Mouse (Mus musculus) kidney, embryonic 14.5 days (tissue): ENCODE data around the gene Gm26897. TPM values are rescaled to one million over a fixed set of nuclear protein-coding genes. Genes with fewer than 3 reads are reported as not detected.
A peak's percentile ranks its signal among the peaks of the same experiment; 100 is the strongest.

Experiments used
- ATAC-seq: fragments of 200-750 bp; cut with Nextera tagmentation; 2 replicates; pipeline ENCODE4 v1.8.0; 2017; ENCODE audit warnings: moderate number of reproducible peaks, mild to moderate bottlenecking, moderate TSS enrichment, moderate library complexity; ENCODE audit not compliant: low FRiP score, low TSS enrichment
- H3K27ac ChIP-seq: fragments of 300-500 bp; sonication (generic); 2 replicates; pipeline ENCODE4 v1.5.1; 2014; ENCODE audit warnings: low read depth, mild to moderate bottlenecking, low read length, moderate library complexity, mixed read lengths
- H3K27me3 ChIP-seq: fragments of 300-500 bp; sonication (generic); 2 replicates; pipeline ENCODE4 v1.6.1; 2014; ENCODE audit warnings: mild to moderate bottlenecking, low read length; ENCODE audit not compliant: control insufficient read depth, insufficient read depth
- H3K36me3 ChIP-seq: fragments of 300-500 bp; sonication (generic); 2 replicates; pipeline ENCODE4 v1.6.1; 2014; ENCODE audit warnings: low read length, mixed read lengths; ENCODE audit not compliant: control insufficient read depth, insufficient read depth
- H3K4me1 ChIP-seq: fragments of 300-500 bp; sonication (generic); 2 replicates; pipeline ENCODE4 v1.6.1; 2014; ENCODE audit warnings: low read length, mixed read lengths; ENCODE audit not compliant: control insufficient read depth, insufficient read depth
- H3K4me2 ChIP-seq: fragments of 300-500 bp; sonication (generic); replicated peaks from 2 replicates; pipeline ENCODE4 v1.6.1; 2014; ENCODE audit warnings: low read depth, mild to moderate bottlenecking, low read length
- H3K4me3 ChIP-seq: fragments of 300-500 bp; sonication (generic); 2 replicates; pipeline ENCODE4 v1.5.1; 2014; ENCODE audit warnings: mild to moderate bottlenecking, low read length
- H3K9ac ChIP-seq: fragments of 300-500 bp; sonication (generic); 2 replicates; pipeline ENCODE4 v1.6.1; 2014; ENCODE audit warnings: low read depth, mild to moderate bottlenecking, low read length, moderate library complexity
- H3K9me3 ChIP-seq: fragments of 300-500 bp; sonication (generic); 2 replicates; pipeline ENCODE4 v1.6.1; 2016; ENCODE audit warnings: low read length; ENCODE audit not compliant: control insufficient read depth
- WGBS: fragments of 180-500 bp; shearing (Covaris S2); extraction: QIAGEN DNeasy Blood & Tissue Kit; methylation state at CpG from one replicate; pipeline ENCODE4 v1.1.7; 2014; 5-methylcytosine and 5-hydroxymethylcytosine counted together
- polyA plus RNA-seq: library from polyadenylated mRNA; unstranded; fragments of >200 nt; fragmentation: Nextera tagmentation; extraction: Ambion mirVana; gene quantifications from 2 replicates; pipeline ENCODE4 v1.2.1, GENCODE M21; 2014

The Gm26897 gene
- polyA plus RNA-seq, 1 experiment from 2014 or later, result not detected

DNA sequence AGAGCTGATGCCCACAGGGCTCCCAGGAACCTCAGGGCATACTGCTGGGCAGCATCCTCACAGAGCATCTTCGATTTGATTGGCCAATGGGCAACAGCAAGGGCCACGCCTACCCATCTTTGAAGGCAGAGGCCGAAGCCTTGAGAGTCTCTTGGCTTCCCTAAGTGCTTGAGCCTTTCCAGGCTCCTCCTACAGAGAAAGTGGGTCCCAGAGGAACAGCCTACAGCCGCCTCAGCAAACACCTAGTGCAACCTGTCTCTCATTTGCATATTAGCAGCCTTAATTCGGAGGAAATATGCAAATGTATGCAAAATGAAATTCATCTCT, 39.6 kb downstream of the Gm26897 start:
- Histone ChIP-seq H3K27ac (0 out of 2 replicates have a peak overlapping the region, but pooled peaks have one; percentile 69), H3K4me2 (no peak overlapping the region), H3K9ac (no peak overlapping the region), H3K27me3 (no peaks in the 10 kb centered on the region), H3K4me3 (no peak overlapping the region), H3K4me1 (peaks cover 24% of the 10 kb centered on the region), H3K9me3 (no peaks in the 10 kb centered on the region), H3K36me3 (no peaks in the 10 kb centered on the region)
- ATAC-seq, result no peak
- 67% methylated on average over 5 of the region's 5 CpGs for WGBS

DNA sequence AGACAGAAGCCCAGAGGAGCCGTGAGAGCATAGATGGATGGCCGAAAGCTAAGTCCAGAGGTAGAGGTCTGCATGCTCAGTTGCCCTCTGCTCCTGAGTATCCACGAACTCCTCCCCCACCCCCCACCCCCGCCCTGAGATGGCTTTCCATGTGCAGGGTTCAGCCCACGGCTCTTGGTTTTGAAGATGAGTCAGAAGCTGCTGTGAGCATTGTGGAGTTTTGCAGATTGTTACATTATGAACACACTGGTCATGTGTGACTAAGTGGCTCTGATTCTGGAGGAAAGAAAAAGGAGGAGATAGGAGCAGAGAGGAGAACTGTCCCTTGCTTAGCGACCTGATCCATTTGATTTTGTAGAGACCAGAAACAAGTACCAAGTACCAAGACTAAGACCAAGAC, 42.5 kb downstream of the Gm26897 start:
- H3K4me1 ChIP-seq, result peaks cover 14% of the 10 kb centered on the region
- WGBS, result 88% methylated on average over 6 of the region's 6 CpGs
- no peak overlapping the region for H3K4me2 ChIP-seq
- H3K9ac ChIP-seq, result no peak overlapping the region
- no peaks in the 10 kb centered on the region for H3K27me3 ChIP-seq
- no peak overlapping the region for H3K27ac ChIP-seq
- H3K4me3 ChIP-seq, result no peak overlapping the region
- H3K36me3 ChIP-seq, result no peaks in the 10 kb centered on the region
- H3K9me3 ChIP-seq, result no peaks in the 10 kb centered on the region
- ATAC-seq, result no peak

DNA sequence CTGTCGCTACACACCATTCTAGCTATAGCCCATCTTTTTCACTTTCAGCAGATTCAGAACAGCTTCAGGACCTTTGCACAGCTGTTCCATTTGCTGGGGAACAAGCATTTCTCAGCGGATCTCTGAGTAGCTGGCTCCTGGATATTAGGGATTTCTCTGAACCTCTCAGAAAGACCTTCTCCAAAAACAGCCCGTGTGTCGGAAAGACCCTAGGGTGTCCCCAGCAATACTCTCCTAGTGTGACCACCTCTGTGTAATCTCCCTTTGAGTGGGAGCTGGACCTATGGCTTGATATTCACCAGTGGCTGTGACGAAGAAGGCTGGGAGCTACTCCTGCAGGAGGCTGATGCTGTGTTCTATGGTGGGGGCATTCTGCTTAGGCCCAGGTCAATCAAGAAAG, 44.4 kb downstream of the Gm26897 start:
- ATAC-seq, result no peak
- H3K27me3 ChIP-seq, result no peaks in the 10 kb centered on the region
- H3K4me2 ChIP-seq, result no peak overlapping the region
- H3K36me3 ChIP-seq, result no peaks in the 10 kb centered on the region
- H3K27ac ChIP-seq, result no peak overlapping the region
- H3K9me3 ChIP-seq, result no peaks in the 10 kb centered on the region
- 62% methylated on average over 5 of the region's 5 CpGs for WGBS
- no peak overlapping the region for H3K9ac ChIP-seq
- peaks cover under 1% of the 10 kb centered on the region; the same call in 1 of the 2 replicates for H3K4me1 ChIP-seq
- H3K4me3 ChIP-seq, result no peak overlapping the region

DNA sequence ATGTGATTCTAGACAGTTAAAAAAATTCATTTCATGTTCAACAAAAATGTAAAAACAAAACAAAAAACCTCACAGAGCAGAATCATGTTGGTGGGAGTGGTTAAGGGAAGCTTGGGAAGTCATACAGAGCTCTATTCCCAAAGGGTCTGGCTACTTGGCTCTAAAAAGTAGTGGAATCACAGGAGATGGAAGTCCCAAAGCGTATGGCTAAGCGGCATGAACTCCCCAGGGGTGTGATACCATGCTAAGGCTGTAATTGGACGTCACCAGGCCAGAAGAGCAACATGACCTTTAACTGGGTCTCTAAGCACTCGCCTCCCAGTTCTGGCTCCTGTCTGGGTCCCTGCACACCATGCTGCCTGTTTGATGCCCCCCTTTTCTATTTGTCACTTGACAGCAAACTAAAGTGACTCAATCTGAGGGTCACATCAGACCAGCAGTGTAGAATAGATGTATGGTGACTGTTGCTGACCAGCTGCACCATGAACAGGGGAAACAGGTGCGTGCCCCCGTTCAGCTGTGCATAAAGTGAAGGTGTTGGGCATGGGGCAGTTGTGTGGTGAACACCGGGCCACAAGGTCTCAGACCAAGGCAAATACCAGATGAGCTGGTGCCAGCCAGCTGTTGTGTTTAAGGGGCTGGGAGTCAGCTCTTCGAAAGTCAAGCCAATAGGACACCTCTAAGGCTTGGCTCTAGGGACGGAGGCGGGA, 46.2 kb downstream of the Gm26897 start:
- Histone ChIP-seq H3K27me3 (no peaks in the 10 kb centered on the region), H3K27ac (no peak overlapping the region), H3K4me1 (no peaks in the 10 kb centered on the region), H3K4me2 (no peak overlapping the region), H3K9me3 (no peaks in the 10 kb centered on the region), H3K36me3 (no peaks in the 10 kb centered on the region), H3K4me3 (no peak overlapping the region), H3K9ac (no peak overlapping the region)
- 87% methylated on average over 10 of the region's 10 CpGs for WGBS
- ATAC-seq, result no peak
